Mouse (Mus musculus): ENCODE measurements around the gene Gprc5b. TPM values are rescaled to one million over a fixed set of nuclear protein-coding genes. Genes with fewer than 3 reads are reported as not detected.
A peak's percentile ranks its signal among the peaks of the same experiment; 100 is the strongest.

Gene Gprc5b
- polyA plus RNA-seq, 1 experiment: 57.4 TPM

DNA sequence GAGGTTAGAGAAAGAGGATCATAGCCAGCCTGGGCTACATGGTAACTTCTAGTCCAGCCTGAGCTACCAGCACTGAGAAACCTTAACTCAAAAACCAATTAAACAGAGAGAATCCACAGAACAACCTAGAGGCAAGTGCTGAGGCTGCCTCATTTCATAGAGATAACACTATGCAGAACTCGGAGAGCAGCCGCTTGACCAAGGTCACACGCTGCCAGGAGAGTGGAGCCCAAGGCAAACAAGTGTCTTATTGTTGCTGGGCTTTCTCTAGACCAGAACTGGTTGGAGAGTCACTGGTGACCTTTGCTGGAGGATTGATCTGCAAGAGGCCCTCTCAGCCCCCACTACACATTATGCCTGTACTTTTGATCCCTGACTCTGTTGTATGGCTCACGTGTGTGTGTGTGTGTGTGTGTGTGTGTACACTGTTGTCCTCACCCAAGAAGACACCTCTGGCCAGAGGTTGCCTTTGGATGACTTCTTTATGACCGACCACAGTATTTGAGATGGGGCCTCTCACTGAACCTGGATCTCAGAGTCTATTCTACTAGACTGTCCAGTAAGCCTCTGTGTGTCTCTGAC, 5.6 kb downstream of the Gprc5b start:
- TF ChIP-seq CTCF (IDR thresholded peaks at IDR 0.05; ENCODE audit: control insufficient read depth, insufficient read depth, insufficient replicate concordance, low read depth, low read length): no peak
- H3K27me3 ChIP-seq (ENCODE audit: control insufficient read depth, insufficient read depth, low read length): no peaks in the 10 kb centered on the region
- peak overlapping the region; percentile 20; the same call in 1 of the 2 replicates for H3K27ac ChIP-seq (ENCODE audit: control insufficient read depth, insufficient read depth, low read depth, low read length)
- no peaks in the 10 kb centered on the region for H3K36me3 ChIP-seq (ENCODE audit: control insufficient read depth, insufficient read depth, low read length)
- H3K4me1 ChIP-seq (ENCODE audit: control insufficient read depth, insufficient read depth, low read length): peaks cover 26% of the 10 kb centered on the region
- no peak overlapping the region for H3K4me3 ChIP-seq (ENCODE audit: control insufficient read depth, low read depth, low read length)

DNA sequence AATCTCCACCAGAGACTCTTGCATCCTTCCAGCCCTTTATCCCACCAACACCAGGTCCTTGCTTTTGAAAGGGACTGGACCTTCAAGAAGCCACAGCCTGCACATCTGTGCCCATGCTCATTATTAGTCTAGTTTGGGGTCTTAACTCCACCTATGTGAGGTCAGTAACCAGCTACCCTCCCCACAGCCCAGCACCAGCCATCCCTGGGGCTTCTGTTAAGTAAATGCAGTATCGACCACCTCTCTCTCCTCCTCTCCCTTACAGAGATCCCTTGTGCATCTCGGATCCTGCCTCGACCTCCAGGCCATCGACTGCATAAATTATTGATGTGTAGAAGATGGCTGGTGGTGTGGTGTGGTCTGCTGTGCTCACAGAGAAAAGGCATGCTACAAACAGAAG, 8.6 kb downstream of the Gprc5b start:
- Histone ChIP-seq H3K4me1 (ENCODE audit: control insufficient read depth, insufficient read depth, low read length) (peaks cover 12% of the 10 kb centered on the region), H3K27ac (ENCODE audit: control insufficient read depth, insufficient read depth, low read depth, low read length) (no peak overlapping the region; the same call in 1 of the 2 replicates), H3K36me3 (ENCODE audit: control insufficient read depth, insufficient read depth, low read length) (no peaks in the 10 kb centered on the region), H3K27me3 (ENCODE audit: control insufficient read depth, insufficient read depth, low read length) (no peaks in the 10 kb centered on the region), H3K4me3 (ENCODE audit: control insufficient read depth, low read depth, low read length) (peak overlapping the region; percentile 44)
- no peak for TF ChIP-seq POLR2A (IDR thresholded peaks at IDR 0.05; ENCODE audit: control insufficient read depth, low read depth, low read length)
- TF ChIP-seq CTCF (IDR thresholded peaks at IDR 0.05; ENCODE audit: control insufficient read depth, insufficient read depth, insufficient replicate concordance, low read depth, low read length): no peak

DNA sequence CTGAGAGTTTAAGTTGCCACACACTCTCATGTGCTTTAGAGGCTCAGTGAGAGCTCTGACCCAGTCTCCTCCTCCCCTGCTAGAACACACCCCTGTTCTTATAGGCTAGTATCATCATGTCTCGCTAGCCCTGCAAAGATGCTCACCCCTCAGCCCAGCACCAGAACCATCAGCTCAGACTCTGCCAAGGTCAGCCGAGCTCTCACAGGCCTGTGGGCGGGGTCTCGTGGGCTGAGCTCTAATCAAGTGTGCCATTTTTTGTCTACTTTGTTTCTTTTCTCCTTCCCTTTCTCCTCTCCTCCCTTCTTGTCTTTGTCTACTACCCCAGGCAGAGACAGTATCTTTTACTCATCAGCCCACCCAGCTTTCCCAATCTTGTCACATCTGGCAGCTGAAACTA, 9.2 kb downstream of the Gprc5b start:
- H3K4me3 ChIP-seq (ENCODE audit: control insufficient read depth, low read depth, low read length): peak overlapping the region; percentile 44
- H3K27me3 ChIP-seq (ENCODE audit: control insufficient read depth, insufficient read depth, low read length): no peaks in the 10 kb centered on the region
- H3K4me1 ChIP-seq (ENCODE audit: control insufficient read depth, insufficient read depth, low read length): peaks cover 12% of the 10 kb centered on the region
- no peak overlapping the region for H3K27ac ChIP-seq (ENCODE audit: control insufficient read depth, insufficient read depth, low read depth, low read length)
- H3K36me3 ChIP-seq (ENCODE audit: control insufficient read depth, insufficient read depth, low read length): no peaks in the 10 kb centered on the region
- no peak for TF ChIP-seq CTCF (IDR thresholded peaks at IDR 0.05; ENCODE audit: control insufficient read depth, insufficient read depth, insufficient replicate concordance, low read depth, low read length)

DNA sequence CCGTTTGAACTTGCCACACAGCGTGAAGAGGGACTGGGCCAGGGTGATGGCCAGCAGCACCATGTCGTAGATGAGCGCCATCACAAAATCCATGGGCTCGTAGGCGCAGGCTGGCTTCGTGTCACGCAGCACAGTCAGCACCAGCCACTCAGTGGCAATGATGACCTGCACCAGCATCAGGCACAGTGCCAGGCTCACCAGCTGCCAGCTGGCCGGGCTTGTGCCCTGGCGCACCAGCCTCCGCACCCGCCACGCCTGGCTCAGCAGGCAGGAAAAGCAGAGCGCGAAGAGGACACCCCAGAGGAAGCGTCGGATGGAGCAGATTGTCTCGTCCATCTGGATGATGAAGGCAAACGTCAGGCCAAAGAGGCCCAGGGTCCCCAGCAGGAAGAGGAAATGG, 11.1 kb downstream of the Gprc5b start:
- peak overlapping the region; percentile 80 for H3K4me3 ChIP-seq (ENCODE audit: control insufficient read depth, low read depth, low read length)
- H3K27ac ChIP-seq (ENCODE audit: control insufficient read depth, insufficient read depth, low read depth, low read length): no peak overlapping the region
- peaks cover 2% of the 10 kb centered on the region for H3K4me1 ChIP-seq (ENCODE audit: control insufficient read depth, insufficient read depth, low read length)
- no peaks in the 10 kb centered on the region for H3K36me3 ChIP-seq (ENCODE audit: control insufficient read depth, insufficient read depth, low read length)
- TF ChIP-seq CTCF (IDR thresholded peaks at IDR 0.05; ENCODE audit: control insufficient read depth, insufficient read depth, insufficient replicate concordance, low read depth, low read length): no peak
- peak; percentile 38; the same call in 1 of the 2 replicates for TF ChIP-seq POLR2A (IDR thresholded peaks at IDR 0.05; ENCODE audit: control insufficient read depth, low read depth, low read length)
- H3K27me3 ChIP-seq (ENCODE audit: control insufficient read depth, insufficient read depth, low read length): no peaks in the 10 kb centered on the region

DNA sequence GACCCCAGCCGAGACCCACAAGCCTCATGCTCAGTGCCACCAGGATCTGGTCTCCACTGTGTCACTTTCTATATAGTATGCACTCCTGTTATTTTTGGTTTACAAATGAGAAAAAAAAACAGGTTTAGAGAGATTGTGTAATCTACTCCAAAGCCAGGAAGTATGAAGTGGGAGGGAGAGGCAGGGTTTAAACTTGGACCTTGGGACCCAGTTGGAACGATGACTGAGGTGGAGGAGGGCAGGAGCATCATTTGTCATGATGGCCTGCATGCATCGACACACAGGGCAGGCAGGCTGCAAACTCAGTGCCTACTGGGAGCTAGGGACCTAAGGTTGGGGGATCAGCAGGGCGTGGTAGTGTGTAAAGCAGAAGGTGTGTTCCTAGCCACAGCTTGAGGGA, 12.4 kb downstream of the Gprc5b start:
- no peak overlapping the region for H3K27ac ChIP-seq (ENCODE audit: control insufficient read depth, insufficient read depth, low read depth, low read length)
- TF ChIP-seq CTCF (IDR thresholded peaks at IDR 0.05; ENCODE audit: control insufficient read depth, insufficient read depth, insufficient replicate concordance, low read depth, low read length) (no peak; the same call in 1 of the 2 replicates), POLR2A (IDR thresholded peaks at IDR 0.05; ENCODE audit: control insufficient read depth, low read depth, low read length) (no peak; the same call in 1 of the 2 replicates)
- no peaks in the 10 kb centered on the region for H3K36me3 ChIP-seq (ENCODE audit: control insufficient read depth, insufficient read depth, low read length)
- no peaks in the 10 kb centered on the region for H3K27me3 ChIP-seq (ENCODE audit: control insufficient read depth, insufficient read depth, low read length)
- H3K4me3 ChIP-seq (ENCODE audit: control insufficient read depth, low read depth, low read length): peak overlapping the region; percentile 86
- peaks cover 2% of the 10 kb centered on the region for H3K4me1 ChIP-seq (ENCODE audit: control insufficient read depth, insufficient read depth, low read length)

DNA sequence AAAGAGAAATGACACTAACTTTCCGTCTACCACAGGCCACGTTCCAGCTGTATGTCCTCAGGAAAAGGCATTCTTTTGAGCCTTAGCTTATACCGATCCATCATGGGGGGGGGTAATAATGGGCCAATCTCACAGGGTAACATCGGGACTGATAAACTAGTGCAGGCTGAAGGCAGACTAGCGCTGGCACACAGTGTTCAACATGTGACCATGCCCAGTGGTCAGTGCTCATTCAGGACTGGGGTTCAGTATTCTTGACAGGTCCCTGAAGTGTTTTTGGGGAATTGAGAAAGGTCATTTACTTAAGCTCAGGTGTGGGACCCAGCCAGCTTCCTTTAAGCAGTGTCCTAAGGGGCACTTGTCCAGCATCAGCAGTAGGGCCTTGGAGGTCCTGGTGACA, 13.2 kb downstream of the Gprc5b start:
- Histone ChIP-seq H3K36me3 (ENCODE audit: control insufficient read depth, insufficient read depth, low read length) (no peaks in the 10 kb centered on the region), H3K27ac (ENCODE audit: control insufficient read depth, insufficient read depth, low read depth, low read length) (peak overlapping the region; percentile 1), H3K4me1 (ENCODE audit: control insufficient read depth, insufficient read depth, low read length) (peaks cover 2% of the 10 kb centered on the region), H3K27me3 (ENCODE audit: control insufficient read depth, insufficient read depth, low read length) (no peaks in the 10 kb centered on the region), H3K4me3 (ENCODE audit: control insufficient read depth, low read depth, low read length) (peak overlapping the region; percentile 86)
- TF ChIP-seq CTCF (IDR thresholded peaks at IDR 0.05; ENCODE audit: control insufficient read depth, insufficient read depth, insufficient replicate concordance, low read depth, low read length) (no peak), POLR2A (IDR thresholded peaks at IDR 0.05; ENCODE audit: control insufficient read depth, low read depth, low read length) (peak; percentile 11; the same call in 1 of the 2 replicates)

DNA sequence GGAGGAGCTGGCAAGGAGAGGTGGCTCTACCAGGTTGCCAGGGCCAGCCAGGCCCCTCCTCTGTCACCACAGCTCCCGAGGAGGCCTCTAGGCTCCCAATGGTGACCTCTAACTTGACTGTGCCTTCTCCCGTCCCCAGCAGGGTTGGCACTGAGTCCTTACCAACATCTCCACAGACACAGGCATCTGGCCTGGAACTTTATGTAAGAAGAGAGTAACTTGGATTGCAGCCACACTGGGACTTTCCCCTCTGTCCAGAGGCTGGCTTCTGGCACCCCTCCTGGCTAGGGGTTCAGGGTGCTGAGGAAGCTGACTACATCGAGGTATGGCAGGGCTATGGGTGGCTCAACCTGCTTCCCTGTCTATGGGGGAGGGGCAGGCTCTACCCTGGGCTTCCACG, 13.7 kb downstream of the Gprc5b start:
- Histone ChIP-seq H3K27ac (ENCODE audit: control insufficient read depth, insufficient read depth, low read depth, low read length) (peak overlapping the region; percentile 55), H3K36me3 (ENCODE audit: control insufficient read depth, insufficient read depth, low read length) (no peaks in the 10 kb centered on the region)
- TF ChIP-seq POLR2A (IDR thresholded peaks at IDR 0.05; ENCODE audit: control insufficient read depth, low read depth, low read length) (no peak), CTCF (IDR thresholded peaks at IDR 0.05; ENCODE audit: control insufficient read depth, insufficient read depth, insufficient replicate concordance, low read depth, low read length) (no peak)

DNA sequence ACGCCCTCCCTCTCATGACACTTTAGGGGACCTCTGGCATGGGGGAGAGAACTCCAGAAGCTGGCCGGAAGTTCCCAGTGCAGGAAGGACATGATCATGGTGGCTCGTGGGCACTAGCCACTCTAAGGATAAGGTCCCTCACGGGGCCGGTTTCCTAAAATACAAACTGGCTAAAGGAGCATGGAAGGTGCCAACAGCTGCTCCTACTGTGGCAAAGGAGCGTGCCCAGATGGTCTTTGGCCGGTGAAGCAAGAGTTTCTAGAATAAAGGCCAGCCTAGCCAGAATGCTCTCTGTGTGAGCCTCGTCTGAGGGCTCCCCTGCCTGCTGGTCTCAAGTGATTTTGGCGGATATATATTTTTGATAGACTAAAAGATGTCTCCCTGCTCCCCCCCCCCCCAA, 15.3 kb downstream of the Gprc5b start:
- no peaks in the 10 kb centered on the region for H3K27me3 ChIP-seq (ENCODE audit: control insufficient read depth, insufficient read depth, low read length)
- H3K4me3 ChIP-seq (ENCODE audit: control insufficient read depth, low read depth, low read length): peak overlapping the region; percentile 25
- H3K27ac ChIP-seq (ENCODE audit: control insufficient read depth, insufficient read depth, low read depth, low read length): no peak overlapping the region
- peaks cover 2% of the 10 kb centered on the region for H3K4me1 ChIP-seq (ENCODE audit: control insufficient read depth, insufficient read depth, low read length)
- H3K36me3 ChIP-seq (ENCODE audit: control insufficient read depth, insufficient read depth, low read length): no peaks in the 10 kb centered on the region
- TF ChIP-seq CTCF (IDR thresholded peaks at IDR 0.05; ENCODE audit: control insufficient read depth, insufficient read depth, insufficient replicate concordance, low read depth, low read length): no peak
- no peak for TF ChIP-seq POLR2A (IDR thresholded peaks at IDR 0.05; ENCODE audit: control insufficient read depth, low read depth, low read length)

More for the DNA sequence above, 13.7 kb downstream of the Gprc5b start:
- Histone ChIP-seq H3K4me1 (ENCODE audit: control insufficient read depth, insufficient read depth, low read length) (peaks cover 2% of the 10 kb centered on the region), H3K4me3 (ENCODE audit: control insufficient read depth, low read depth, low read length) (peak overlapping the region; percentile 86), H3K27me3 (ENCODE audit: control insufficient read depth, insufficient read depth, low read length) (no peaks in the 10 kb centered on the region)
